Mouse (Mus musculus) heart, postnatal 0 days (tissue): Measurements from ENCODE around the gene Lrrc75a.

ENCODE experiments used
- CTCF ChIP-seq: IDR thresholded peaks from 2 replicates; pipeline ENCODE4 v1.5.1; 2016; ENCODE audit warnings: antibody characterized with exemption, control low read depth, low read depth
- EP300 ChIP-seq: IDR thresholded peaks from 2 replicates; pipeline ENCODE4 v1.6.1; 2016; ENCODE audit warnings: antibody characterized with exemption, low read depth

- TF ChIP-seq EP300 (no peak), CTCF (no peak)
These were observed 65.3 kb downstream of the Lrrc75a start for GRCm38 (mm10) chr11:62583031-62583430.
